Mouse (Mus musculus) liver, embryonic 14.5 days (tissue): ENCODE measurements around the gene Nacc2. TPM values are rescaled to one million over a fixed set of nuclear protein-coding genes. Genes with fewer than 3 reads are reported as not detected.

Experiments used
- ATAC-seq: fragments of 200-750 bp; cut with Nextera tagmentation; 2 replicates; pipeline ENCODE4 v1.8.0; 2017; ENCODE audit warnings: moderate number of reproducible peaks, mild to moderate bottlenecking, moderate library complexity; ENCODE audit not compliant: insufficient read depth
- DNase-seq, 3 experiments: peaks; one replicate each; pipeline ENCODE4 v3.0.0-alpha.2; 2012 to 2013; ENCODE audit warnings: low read depth in 3 of 3, low spot score in 3 of 3
- H3K27ac ChIP-seq: fragments of 300-500 bp; sonication (generic); 2 replicates; pipeline ENCODE4 v1.5.1; 2014; ENCODE audit warnings: moderate library complexity, mild to moderate bottlenecking, control low read depth, inconsistent platforms
- H3K27me3 ChIP-seq: fragments of 300-500 bp; sonication (generic); 2 replicates; pipeline ENCODE4 v1.6.1; 2014; ENCODE audit warnings: mild to moderate bottlenecking, low read length, moderate library complexity; ENCODE audit not compliant: control insufficient read depth, insufficient read depth
- H3K36me3 ChIP-seq: fragments of 300-500 bp; sonication (generic); replicated peaks from 2 replicates; pipeline ENCODE4 v1.6.1; 2014; ENCODE audit warnings: low read depth; ENCODE audit not compliant: control insufficient read depth, insufficient read depth
- H3K4me1 ChIP-seq, 2 experiments: fragments of 200-500 bp in 1 of 2; fragments of 300-500 bp in 1 of 2; sonication (generic) in 1 of 2; replicated peaks; 2 replicates each; pipeline ENCODE4 v1.6.1; 2012 to 2014; ENCODE audit warnings: antibody characterized with exemption in 1 of 2, inconsistent platforms in 1 of 2, low read length in 1 of 2; ENCODE audit not compliant: control insufficient read depth in 2 of 2, insufficient read depth in 2 of 2
- H3K4me2 ChIP-seq: fragments of 300-500 bp; sonication (generic); 2 replicates; pipeline ENCODE4 v1.6.1; 2014; ENCODE audit warnings: low read depth, mild to moderate bottlenecking, control low read depth, moderate library complexity
- H3K4me3 ChIP-seq, 2 experiments: fragments of 200-500 bp in 1 of 2; fragments of 300-500 bp in 1 of 2; sonication (generic) in 1 of 2; 2 replicates each; pipeline ENCODE4 v1.5.1; 2012 to 2014; ENCODE audit warnings: low read depth in 2 of 2, low read length in 2 of 2, mild to moderate bottlenecking in 2 of 2, control low read depth in 1 of 2, inconsistent platforms in 1 of 2, moderate library complexity in 1 of 2; ENCODE audit not compliant: insufficient read depth in 1 of 2
- H3K9ac ChIP-seq: fragments of 300-500 bp; sonication (generic); replicated peaks from 2 replicates; pipeline ENCODE4 v1.6.1; 2014; ENCODE audit warnings: mild to moderate bottlenecking, control low read depth, moderate library complexity
- H3K9me3 ChIP-seq: fragments of 300-500 bp; sonication (generic); 2 replicates; pipeline ENCODE4 v1.6.1; 2016; ENCODE audit warnings: low read length, mixed read lengths; ENCODE audit not compliant: control insufficient read depth
- CTCF ChIP-seq: IDR thresholded peaks from 2 replicates; pipeline ENCODE4 v1.5.1; 2016; ENCODE audit warnings: antibody characterized with exemption, low read depth, control low read depth
- EP300 ChIP-seq: IDR thresholded peaks from 2 replicates; pipeline ENCODE4 v1.6.1; 2016; ENCODE audit warnings: antibody characterized with exemption, low read depth
- WGBS: fragments of 180-500 bp; shearing (Covaris S2); extraction: QIAGEN DNeasy Blood & Tissue Kit; methylation state at CpG from one replicate; pipeline ENCODE4 v1.1.7; 2014; ENCODE audit not compliant: insufficient replicate concordance; 5-methylcytosine and 5-hydroxymethylcytosine counted together
- polyA plus RNA-seq, 2 experiments: library from polyadenylated mRNA; depleted of rRNA in 1 of 2; stranded (reverse) in 1 of 2; unstranded in 1 of 2; fragments of >200 nt; fragmentation: Nextera tagmentation in 1 of 2; extraction: Ambion mirVana in 1 of 2; gene quantifications; 2 replicates each; pipeline versions ENCODE4 v1.2.1 to v1.2.3; 2012 to 2014

The Nacc2 gene
- polyA plus RNA-seq, 2 experiments, result 1.4 to 2.4 TPM

- DNase-seq (no peak), ATAC-seq (no peak)
- peaks cover 12 to 24% of the 10 kb centered on the region in 2 experiments for H3K4me1 ChIP-seq
- peaks cover 14% of the 10 kb centered on the region for H3K36me3 ChIP-seq
- no peaks in the 10 kb centered on the region for H3K27me3 ChIP-seq
- WGBS, result 79% methylated on average over 1 of the region's 1 CpGs
- TF ChIP-seq CTCF (no peak), EP300 (no peak)
- no peaks in the 10 kb centered on the region for H3K9me3 ChIP-seq
- peak overlapping the region; percentile 67 for H3K27ac ChIP-seq
- H3K4me2 ChIP-seq, result no peak overlapping the region; the same call in 1 of the 2 replicates
- H3K4me3 ChIP-seq, result no peak overlapping the region
- peak overlapping the region; percentile 21; the same call in 1 of the 2 replicates for H3K9ac ChIP-seq
Observed at GRCm38 (mm10) chr2:26022626-26023025, 100.4 kb downstream of the Nacc2 start.

GRCm38 (mm10) chr2:26022258-26022565, 100.8 kb downstream of the Nacc2 start:
- TF ChIP-seq CTCF (no peak), EP300 (no peak)
- peak overlapping the region; percentile 100 for H3K4me2 ChIP-seq
- H3K4me3 ChIP-seq, result peak overlapping the region; percentile 60 to 94; a peak in 3 of 4 replicates
- H3K27me3 ChIP-seq, result no peaks in the 10 kb centered on the region
- ATAC-seq, result no peak
- H3K4me1 ChIP-seq, result peaks cover 16 to 29% of the 10 kb centered on the region in 2 experiments
- no peaks in the 10 kb centered on the region for H3K9me3 ChIP-seq
- DNase-seq, result no peak
- peaks cover 16% of the 10 kb centered on the region for H3K36me3 ChIP-seq
- WGBS, result 83% methylated on average over 8 of the region's 8 CpGs
- peak overlapping the region; percentile 99 for H3K27ac ChIP-seq
- peak overlapping the region; percentile 93 for H3K9ac ChIP-seq

GRCm38 (mm10) chr2:26021561-26022257, 101.3 kb downstream of the Nacc2 start, which contains the start of gene Ubac1:
Gene Ubac1, minus strand, starts transcription at chr2:26021747.
- Histone ChIP-seq H3K4me3 (peak within 1 kb of the TSS; percentile 94 to 98), H3K36me3 (peaks cover 21% of the 10 kb centered on the region), H3K4me1 (peaks cover 21 to 34% of the 10 kb centered on the region in 2 experiments), H3K27me3 (no peaks in the 10 kb centered on the region), H3K4me2 (peak within 1 kb of the TSS; percentile 100), H3K27ac (peak within 1 kb of the TSS; percentile 99), H3K9me3 (no peaks in the 10 kb centered on the region), H3K9ac (peak within 1 kb of the TSS; percentile 93)
- TF ChIP-seq CTCF (peak; percentile 2; the same call in 1 of the 2 replicates), EP300 (no peak; the same call in none of the 2 replicates)
- ATAC-seq (peak; percentile 86), DNase-seq (peak; percentile 80 to 84 (median 82))
- WGBS, result 6% methylated on average over 50 of the region's 50 CpGs

- H3K4me1 ChIP-seq, result peaks cover 28 to 41% of the 10 kb centered on the region in 2 experiments
Observed at GRCm38 (mm10) chr2:26020714-26021560, 102.1 kb downstream of the Nacc2 start.

GRCm38 (mm10) chr2:26019923-26020322, 103.1 kb downstream of the Nacc2 start:
- Histone ChIP-seq H3K27ac (peak overlapping the region; percentile 99), H3K4me2 (peak overlapping the region; percentile 100), H3K9ac (peak overlapping the region; percentile 93), H3K9me3 (no peaks in the 10 kb centered on the region), H3K36me3 (peaks cover 39% of the 10 kb centered on the region), H3K4me1 (peaks cover 39 to 52% of the 10 kb centered on the region in 2 experiments), H3K4me3 (peak overlapping the region; percentile 94 to 98), H3K27me3 (no peaks in the 10 kb centered on the region)
- WGBS, result 41% methylated on average over 3 of the region's 3 CpGs
- TF ChIP-seq CTCF (no peak), EP300 (no peak)
- no peak for DNase-seq
- peak; percentile 24 for ATAC-seq

More at GRCm38 (mm10) chr2:26020714-26021560, 102.1 kb downstream of the Nacc2 start:
- ATAC-seq (peak; percentile 54), DNase-seq (no peak)
- H3K9ac ChIP-seq, result peak overlapping the region; percentile 93
- peak overlapping the region; percentile 99 for H3K27ac ChIP-seq
- no peak; the same call in 1 of the 2 replicates for TF ChIP-seq EP300
- TF ChIP-seq CTCF, result peak; percentile 4; the same call in 1 of the 2 replicates
- under 1% methylated on average over 38 of the region's 38 CpGs for WGBS
- H3K4me2 ChIP-seq, result peak overlapping the region; percentile 100
- peaks cover 29% of the 10 kb centered on the region for H3K36me3 ChIP-seq
- H3K27me3 ChIP-seq, result no peaks in the 10 kb centered on the region
- H3K9me3 ChIP-seq, result no peaks in the 10 kb centered on the region
- peak overlapping the region; percentile 94 to 98 for H3K4me3 ChIP-seq
